Mouse (Mus musculus): Measurements from ENCODE around the gene Pdlim5. TPM values are rescaled to one million over a fixed set of nuclear protein-coding genes. Genes with fewer than 3 reads are reported as not detected.

The Pdlim5 gene
- polyA plus RNA-seq, 1 experiment from 2014 or later: 15.0 TPM

- Histone ChIP-seq H3K4me2 (replicated peaks) (no peak overlapping the region), H3K36me3 (no peaks in the 10 kb centered on the region), H3K4me3 (no peak overlapping the region), H3K27ac (replicated peaks) (no peak overlapping the region), H3K9ac (replicated peaks) (no peak overlapping the region), H3K4me1 (peaks cover 6% of the 10 kb centered on the region; the same call in 1 of the 2 replicates), H3K9me3 (no peaks in the 10 kb centered on the region), H3K27me3 (no peaks in the 10 kb centered on the region)
- 95% methylated on average over 2 of the region's 2 CpGs for WGBS
- no peak for ATAC-seq (ENCODE audit: low FRiP score, low read depth)
These were observed 156.2 kb downstream of the Pdlim5 start for GRCm38 (mm10) chr3:142239298-142239697.

DNA sequence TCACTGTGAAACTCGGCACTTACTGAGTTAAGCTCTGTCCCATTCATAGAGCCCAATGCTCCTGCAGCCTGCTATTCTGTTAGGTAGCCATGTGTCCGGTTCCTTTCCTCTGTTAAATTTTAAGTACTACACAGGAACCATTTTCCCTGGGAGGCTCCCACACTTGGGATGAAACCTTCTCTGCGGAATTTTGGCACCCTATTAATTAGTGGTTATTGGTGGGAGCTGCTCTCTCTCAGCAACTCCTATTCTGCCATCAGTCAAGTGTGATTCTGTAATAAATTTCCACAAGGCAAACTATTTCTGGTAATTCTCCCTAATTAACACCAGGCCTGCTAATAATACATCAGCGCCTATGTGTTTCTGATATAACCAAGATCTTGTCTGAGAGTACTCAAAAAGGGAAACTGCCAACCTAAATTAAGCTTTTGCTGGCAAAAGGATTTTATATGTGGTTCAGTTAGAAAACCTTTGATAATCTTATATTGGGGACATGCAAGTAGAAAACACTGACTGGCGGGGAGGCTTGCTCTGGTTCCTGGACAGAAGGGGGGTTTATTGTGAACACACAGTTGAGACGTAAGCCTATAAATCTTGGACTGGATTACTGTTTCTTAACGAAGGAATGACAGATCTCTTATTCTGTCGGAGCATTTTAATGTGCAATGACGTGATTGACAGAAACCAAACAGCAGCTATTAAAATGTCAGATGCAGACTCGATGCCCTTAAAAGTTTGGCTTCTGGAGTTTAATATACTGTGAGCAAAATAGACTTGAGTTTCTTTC, 157.0 kb downstream of the Pdlim5 start:
- peaks cover 6% of the 10 kb centered on the region; the same call in 1 of the 2 replicates for H3K4me1 ChIP-seq
- H3K36me3 ChIP-seq: no peaks in the 10 kb centered on the region
- 72% methylated on average over 10 of the region's 10 CpGs for WGBS
- no peak overlapping the region for H3K4me2 ChIP-seq (replicated peaks)
- ATAC-seq (ENCODE audit: low FRiP score, low read depth): no peak
- no peak overlapping the region for H3K27ac ChIP-seq (replicated peaks)
- no peaks in the 10 kb centered on the region for H3K9me3 ChIP-seq
- no peaks in the 10 kb centered on the region for H3K27me3 ChIP-seq
- H3K9ac ChIP-seq (replicated peaks): no peak overlapping the region
- H3K4me3 ChIP-seq: no peak overlapping the region

DNA sequence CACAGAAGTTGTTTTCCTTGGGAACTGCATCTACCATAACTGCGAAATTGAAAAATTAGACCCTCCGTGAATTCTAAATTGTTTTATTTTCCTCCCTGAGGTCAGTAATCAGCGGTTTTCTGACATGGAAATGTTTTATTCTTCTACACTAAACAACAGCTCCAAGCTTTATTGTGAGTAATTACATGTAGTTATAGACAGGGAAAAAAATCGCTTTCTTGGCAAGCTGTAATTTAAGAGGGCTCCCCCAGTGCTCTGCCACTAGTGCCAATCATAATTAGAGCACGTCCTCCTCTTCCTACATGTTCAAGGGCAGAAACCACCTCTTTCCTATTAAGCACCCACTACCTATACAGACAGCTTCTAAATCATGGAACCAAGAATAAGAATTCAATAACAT, 157.9 kb downstream of the Pdlim5 start:
- Histone ChIP-seq H3K9me3 (no peaks in the 10 kb centered on the region), H3K4me3 (no peak overlapping the region), H3K9ac (replicated peaks) (no peak overlapping the region), H3K36me3 (no peaks in the 10 kb centered on the region), H3K4me2 (replicated peaks) (no peak overlapping the region), H3K27ac (replicated peaks) (no peak overlapping the region), H3K27me3 (no peaks in the 10 kb centered on the region), H3K4me1 (peaks cover 6% of the 10 kb centered on the region; the same call in 1 of the 2 replicates)
- 84% methylated on average over 5 of the region's 5 CpGs for WGBS
- ATAC-seq (ENCODE audit: low FRiP score, low read depth): no peak

- H3K9ac ChIP-seq (replicated peaks): no peak overlapping the region
- ATAC-seq (ENCODE audit: low FRiP score, low read depth): no peak
- 88% methylated on average over 16 of the region's 16 CpGs for WGBS
- H3K4me1 ChIP-seq: peaks cover 6% of the 10 kb centered on the region; the same call in 1 of the 2 replicates
- no peaks in the 10 kb centered on the region for H3K36me3 ChIP-seq
- H3K4me2 ChIP-seq (replicated peaks): no peak overlapping the region
- H3K27me3 ChIP-seq: no peaks in the 10 kb centered on the region
- no peak overlapping the region for H3K4me3 ChIP-seq
- H3K27ac ChIP-seq (replicated peaks): no peak overlapping the region
- H3K9me3 ChIP-seq: no peaks in the 10 kb centered on the region
These were observed 161.7 kb downstream of the Pdlim5 start for GRCm38 (mm10) chr3:142233606-142234465.

DNA sequence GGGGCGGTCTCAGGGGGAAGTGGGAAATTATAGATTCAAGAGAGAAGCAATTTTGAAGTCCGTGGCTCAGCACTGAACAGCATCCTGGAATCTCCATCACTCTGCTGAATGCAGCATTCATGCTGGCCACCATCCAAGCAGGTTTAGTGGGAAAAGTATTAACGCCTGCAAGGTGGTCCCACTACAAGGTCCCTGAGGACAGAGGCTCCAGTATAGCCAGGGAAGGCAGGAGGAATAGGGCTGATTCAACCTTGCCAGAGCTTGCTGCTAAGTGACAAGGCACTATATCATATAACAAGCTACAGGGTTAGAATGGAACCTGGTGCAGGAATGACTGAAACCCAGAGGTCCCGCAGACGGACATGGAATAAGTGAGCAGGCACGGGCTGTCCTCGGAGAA, 166.8 kb downstream of the Pdlim5 start:
- ATAC-seq (ENCODE audit: low FRiP score, low read depth): no peak
- no peaks in the 10 kb centered on the region for H3K4me1 ChIP-seq
- no peaks in the 10 kb centered on the region for H3K9me3 ChIP-seq
- no peaks in the 10 kb centered on the region for H3K36me3 ChIP-seq
- no peak overlapping the region for H3K4me3 ChIP-seq
- H3K27me3 ChIP-seq: no peaks in the 10 kb centered on the region
- no peak overlapping the region for H3K4me2 ChIP-seq (replicated peaks)
- H3K27ac ChIP-seq (replicated peaks): no peak overlapping the region
- no peak overlapping the region for H3K9ac ChIP-seq (replicated peaks)
- 94% methylated on average over 7 of the region's 7 CpGs for WGBS

GRCm38 (mm10) chr3:142222471-142223103, 172.9 kb downstream of the Pdlim5 start:
- H3K4me3 ChIP-seq: no peak overlapping the region
- H3K27ac ChIP-seq (replicated peaks): no peak overlapping the region
- H3K27me3 ChIP-seq: no peaks in the 10 kb centered on the region
- 93% methylated on average over 7 of the region's 7 CpGs for WGBS
- H3K4me1 ChIP-seq: no peaks in the 10 kb centered on the region
- H3K9ac ChIP-seq (replicated peaks): no peak overlapping the region
- no peaks in the 10 kb centered on the region for H3K36me3 ChIP-seq
- ATAC-seq (ENCODE audit: low FRiP score, low read depth): no peak
- H3K9me3 ChIP-seq: no peaks in the 10 kb centered on the region
- H3K4me2 ChIP-seq (replicated peaks): no peak overlapping the region

DNA sequence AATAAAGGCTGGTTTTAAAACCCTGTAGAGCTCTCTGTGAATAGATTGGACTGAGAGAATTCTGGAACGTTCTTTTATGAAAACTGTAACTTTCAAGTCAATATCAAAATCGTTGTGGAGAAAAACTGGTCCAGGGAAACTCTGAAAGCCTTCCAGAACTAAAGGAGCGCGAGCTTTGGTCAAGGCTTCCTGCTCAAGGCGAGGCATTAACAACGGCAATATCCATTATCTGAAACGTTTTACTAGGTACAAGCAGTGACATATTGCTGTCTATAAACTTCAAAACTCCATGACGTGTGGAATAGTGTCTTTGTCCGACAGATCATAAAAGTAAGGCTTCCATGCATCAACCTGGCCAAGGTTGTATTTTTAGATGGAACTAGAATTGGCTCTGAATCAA, 175.6 kb downstream of the Pdlim5 start:
- WGBS: 95% methylated on average over 9 of the region's 9 CpGs
- no peak for ATAC-seq (ENCODE audit: low FRiP score, low read depth)
- no peaks in the 10 kb centered on the region for H3K36me3 ChIP-seq
- no peak overlapping the region for H3K4me3 ChIP-seq
- H3K4me2 ChIP-seq (replicated peaks): no peak overlapping the region
- no peaks in the 10 kb centered on the region for H3K27me3 ChIP-seq
- H3K9ac ChIP-seq (replicated peaks): no peak overlapping the region
- H3K27ac ChIP-seq (replicated peaks): no peak overlapping the region
- no peaks in the 10 kb centered on the region for H3K4me1 ChIP-seq
- no peaks in the 10 kb centered on the region for H3K9me3 ChIP-seq

- 76% methylated on average over 2 of the region's 2 CpGs for WGBS
- Histone ChIP-seq H3K9me3 (no peaks in the 10 kb centered on the region), H3K9ac (replicated peaks) (no peak overlapping the region), H3K4me2 (replicated peaks) (no peak overlapping the region), H3K36me3 (no peaks in the 10 kb centered on the region), H3K27me3 (no peaks in the 10 kb centered on the region), H3K27ac (replicated peaks) (no peak overlapping the region), H3K4me3 (no peak overlapping the region), H3K4me1 (peaks cover 11% of the 10 kb centered on the region)
- ATAC-seq (ENCODE audit: low FRiP score, low read depth): no peak
These were observed 182.7 kb downstream of the Pdlim5 start for GRCm38 (mm10) chr3:142212821-142213220.

DNA sequence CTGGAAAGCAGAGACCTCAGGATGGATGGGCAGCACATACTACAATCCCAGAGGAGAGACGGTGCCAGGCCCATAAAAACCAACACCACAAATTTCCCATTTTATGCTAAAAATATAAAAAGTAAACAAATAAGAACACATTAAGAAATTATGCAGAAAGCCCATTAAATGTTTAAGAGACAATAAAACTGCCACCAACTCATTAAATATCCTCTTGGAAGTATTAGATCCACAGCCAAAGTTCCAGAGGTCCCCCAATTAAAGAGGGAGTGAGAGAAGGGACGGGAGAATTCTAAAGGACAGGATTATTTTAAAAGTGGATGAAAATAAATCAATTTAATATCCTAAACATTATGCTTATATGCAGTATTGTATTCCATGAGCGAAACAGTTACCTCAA, 183.3 kb downstream of the Pdlim5 start:
- H3K36me3 ChIP-seq: no peaks in the 10 kb centered on the region
- no peaks in the 10 kb centered on the region for H3K9me3 ChIP-seq
- peaks cover 11% of the 10 kb centered on the region for H3K4me1 ChIP-seq
- no peak for ATAC-seq (ENCODE audit: low FRiP score, low read depth)
- H3K9ac ChIP-seq (replicated peaks): no peak overlapping the region
- H3K27ac ChIP-seq (replicated peaks): no peak overlapping the region
- 85% methylated on average over 3 of the region's 3 CpGs for WGBS
- no peak overlapping the region for H3K4me2 ChIP-seq (replicated peaks)
- no peak overlapping the region for H3K4me3 ChIP-seq
- no peaks in the 10 kb centered on the region for H3K27me3 ChIP-seq

DNA sequence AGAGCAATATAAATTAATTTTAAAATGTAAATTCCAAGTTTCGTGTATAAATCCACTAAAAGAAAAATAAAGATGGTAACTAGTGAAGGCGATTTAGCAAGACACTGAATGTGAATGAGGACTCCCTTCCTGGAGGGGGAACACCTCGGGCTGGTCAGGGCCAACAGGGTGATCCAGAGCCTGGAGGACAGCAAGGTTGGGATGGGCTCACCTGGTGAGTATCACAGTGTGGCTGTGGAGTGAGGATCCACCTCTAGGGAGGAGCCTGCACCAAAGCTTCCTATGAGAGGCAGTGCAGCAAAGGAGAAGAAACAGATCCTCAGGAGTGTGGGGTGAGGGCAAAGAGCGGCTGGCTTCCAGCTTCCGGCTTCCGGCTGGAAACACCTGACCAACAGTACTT, 185.5 kb downstream of the Pdlim5 start:
- no peak overlapping the region for H3K27ac ChIP-seq (replicated peaks)
- peaks cover 11% of the 10 kb centered on the region for H3K4me1 ChIP-seq
- H3K36me3 ChIP-seq: no peaks in the 10 kb centered on the region
- H3K4me3 ChIP-seq: no peak overlapping the region
- peak; percentile 59; the same call in 1 of the 2 replicates for ATAC-seq (ENCODE audit: low FRiP score, low read depth)
- WGBS: 76% methylated on average over 6 of the region's 6 CpGs
- no peaks in the 10 kb centered on the region for H3K9me3 ChIP-seq
- no peaks in the 10 kb centered on the region for H3K27me3 ChIP-seq
- no peak overlapping the region for H3K4me2 ChIP-seq (replicated peaks)
- H3K9ac ChIP-seq (replicated peaks): no peak overlapping the region

DNA sequence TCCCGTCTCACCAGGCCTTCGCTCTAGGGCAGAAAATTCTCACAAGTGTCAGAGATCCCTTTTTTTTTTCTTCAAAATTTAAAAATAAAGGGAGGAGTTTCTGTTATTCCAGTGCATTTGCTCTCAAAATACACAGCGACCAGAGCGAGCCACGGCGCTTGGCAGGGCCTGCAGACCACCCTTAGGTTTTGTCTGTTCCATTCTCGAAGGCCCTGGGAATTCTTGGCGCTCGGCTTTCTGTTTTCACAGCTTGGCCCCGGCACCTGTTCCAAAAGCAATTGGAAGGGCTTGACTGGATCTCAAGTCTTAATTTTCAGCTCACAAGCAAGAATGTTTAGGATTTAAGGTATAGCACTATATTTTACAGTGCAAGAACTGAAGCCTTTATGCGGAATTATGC, 186.4 kb downstream of the Pdlim5 start:
- no peak overlapping the region for H3K4me3 ChIP-seq
- peaks cover 11% of the 10 kb centered on the region for H3K4me1 ChIP-seq
- no peaks in the 10 kb centered on the region for H3K36me3 ChIP-seq
- no peaks in the 10 kb centered on the region for H3K9me3 ChIP-seq
- no peak overlapping the region for H3K4me2 ChIP-seq (replicated peaks)
- no peak overlapping the region for H3K27ac ChIP-seq (replicated peaks)
- no peak for ATAC-seq (ENCODE audit: low FRiP score, low read depth)
- H3K9ac ChIP-seq (replicated peaks): no peak overlapping the region
- 85% methylated on average over 11 of the region's 11 CpGs for WGBS
- no peaks in the 10 kb centered on the region for H3K27me3 ChIP-seq

DNA sequence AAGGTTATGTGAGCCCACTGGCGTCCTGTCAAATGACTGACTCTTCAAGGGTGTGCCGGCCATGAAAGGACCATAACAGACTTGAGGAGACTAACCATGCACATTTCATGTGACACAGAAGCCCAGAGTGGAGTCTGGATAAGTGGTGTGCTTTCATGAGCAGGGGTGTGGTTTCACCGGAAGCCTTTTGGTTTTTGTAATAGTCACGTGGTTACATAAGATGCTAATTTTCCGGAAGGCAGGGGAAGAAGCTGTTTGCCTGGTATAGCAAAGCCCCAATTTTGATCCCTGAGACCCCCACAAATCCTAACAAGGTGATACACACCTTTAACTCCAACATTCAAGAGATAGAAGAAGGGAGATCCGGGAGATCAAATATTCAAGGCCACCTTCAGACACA, 188.0 kb downstream of the Pdlim5 start:
- H3K4me2 ChIP-seq (replicated peaks): no peak overlapping the region
- H3K9me3 ChIP-seq: no peaks in the 10 kb centered on the region
- H3K9ac ChIP-seq (replicated peaks): no peak overlapping the region
- no peaks in the 10 kb centered on the region for H3K36me3 ChIP-seq
- peaks cover 11% of the 10 kb centered on the region for H3K4me1 ChIP-seq
- ATAC-seq (ENCODE audit: low FRiP score, low read depth): no peak
- H3K27me3 ChIP-seq: no peaks in the 10 kb centered on the region
- 94% methylated on average over 6 of the region's 6 CpGs for WGBS
- no peak overlapping the region for H3K27ac ChIP-seq (replicated peaks)
- H3K4me3 ChIP-seq: no peak overlapping the region

All from midbrain, embryonic 12.5 days (tissue).